Mouse (Mus musculus): ENCODE measurements around the gene Sox10. TPM values are rescaled to one million over a fixed set of nuclear protein-coding genes. Genes with fewer than 3 reads are reported as not detected.

The Sox10 gene
- total RNA-seq, 2 experiments from 2014 or later: 7.6 to 8.1 TPM

DNA sequence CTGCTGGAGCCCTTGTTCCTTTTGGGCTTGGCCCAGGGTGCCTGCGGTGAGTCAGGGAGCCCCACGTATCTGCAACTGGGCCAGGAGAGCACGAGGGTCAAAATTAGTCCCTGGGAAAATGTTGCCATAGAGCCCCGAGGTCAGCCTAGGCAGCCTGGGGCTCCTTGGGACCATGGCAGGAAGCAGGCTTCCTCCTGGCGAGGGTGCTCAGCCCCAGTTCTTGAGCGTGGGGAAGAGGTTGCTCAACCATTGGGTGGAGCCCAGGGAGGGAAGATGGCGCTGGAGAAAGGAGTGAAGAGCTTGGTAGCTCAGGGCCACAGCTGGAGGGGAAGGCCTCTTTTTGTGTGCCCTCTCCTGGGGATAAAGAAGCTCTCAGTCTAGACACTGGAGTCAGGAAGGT lies 2.7 kb downstream of the Sox10 start:
- no peak for DNase-seq

DNA sequence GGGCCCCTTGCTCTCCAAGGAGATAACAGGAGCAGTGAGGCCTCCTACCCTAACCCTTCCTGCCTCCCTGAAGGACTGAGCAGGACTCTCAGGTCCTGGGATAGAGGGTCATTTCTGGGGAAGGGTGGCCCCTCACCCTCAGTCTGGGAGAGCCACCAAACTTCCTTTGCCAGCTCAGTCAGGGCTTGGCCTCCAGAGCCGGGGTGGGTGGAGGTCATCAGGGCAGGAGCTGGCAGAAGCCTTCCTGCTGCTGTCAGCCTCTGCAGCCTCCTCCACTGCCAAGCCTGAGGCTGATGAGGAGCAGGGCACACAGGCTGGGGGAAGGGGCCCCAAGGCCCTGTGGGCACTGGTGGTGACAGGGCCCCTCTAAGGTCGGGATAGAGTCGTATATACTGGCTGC lies 9.5 kb downstream of the Sox10 start:
- DNase-seq: no peak

DNA sequence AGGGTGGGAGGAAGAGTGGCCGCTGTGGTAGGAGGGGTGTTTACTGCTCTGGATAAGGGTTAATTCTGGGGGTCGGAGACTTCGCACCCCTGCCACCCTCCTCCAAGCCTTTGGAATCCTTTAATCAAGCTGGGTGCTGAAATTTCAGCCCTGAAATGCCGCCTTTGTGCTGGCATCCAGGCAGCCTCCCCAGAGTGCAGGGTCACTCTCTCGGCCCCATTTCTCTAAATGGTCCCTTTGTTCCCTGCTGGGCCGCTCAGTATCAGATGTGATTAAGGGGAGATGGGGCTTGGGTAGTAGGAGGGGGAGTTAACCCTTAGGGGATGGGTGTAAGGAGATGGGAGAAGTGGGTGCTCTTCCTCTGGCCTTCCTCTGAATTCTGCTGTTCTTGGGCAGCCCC lies 12.3 kb downstream of the Sox10 start:
- DNase-seq: no peak

DNA sequence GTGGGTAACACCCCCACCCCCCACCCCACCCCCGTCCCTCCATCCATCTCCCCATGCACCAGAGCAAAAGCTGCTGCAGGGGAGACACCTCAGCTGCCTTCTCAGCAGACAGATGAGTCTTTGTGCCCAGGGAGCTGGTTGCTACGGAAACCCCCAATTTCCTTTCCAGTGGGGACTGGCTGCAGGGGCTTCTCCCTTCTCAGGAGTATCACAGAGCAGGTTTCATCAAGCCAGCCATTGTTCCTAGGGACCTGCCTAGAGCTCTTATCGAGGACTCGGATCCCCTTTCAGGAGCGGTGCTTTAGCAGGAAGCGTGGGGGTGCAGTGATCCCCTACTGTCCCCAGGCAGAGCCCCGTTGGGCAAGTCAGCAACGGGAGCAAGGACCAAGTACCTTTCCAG lies 13.2 kb downstream of the Sox10 start:
- no peak for DNase-seq

DNA sequence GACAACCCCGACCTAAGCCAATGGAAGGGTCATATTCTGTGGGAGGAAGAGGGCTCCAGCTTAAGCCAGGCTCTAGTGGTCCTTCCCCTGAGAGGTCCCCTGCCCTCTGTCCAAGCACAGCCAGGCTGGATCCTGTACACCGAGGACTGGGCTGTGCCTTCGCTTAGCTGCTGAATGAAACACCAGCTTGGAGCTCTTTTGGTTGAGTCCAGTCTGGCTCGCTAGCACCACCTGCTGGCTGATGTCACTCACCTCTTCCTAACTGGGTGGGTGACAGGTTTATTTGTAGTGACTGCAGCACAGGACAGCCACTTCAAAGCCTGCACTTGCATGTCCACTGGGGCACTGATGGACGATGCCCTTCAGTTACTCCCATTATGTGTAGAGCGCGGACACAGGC lies 16.5 kb downstream of the Sox10 start:
- DNase-seq: peak; percentile 93

DNA sequence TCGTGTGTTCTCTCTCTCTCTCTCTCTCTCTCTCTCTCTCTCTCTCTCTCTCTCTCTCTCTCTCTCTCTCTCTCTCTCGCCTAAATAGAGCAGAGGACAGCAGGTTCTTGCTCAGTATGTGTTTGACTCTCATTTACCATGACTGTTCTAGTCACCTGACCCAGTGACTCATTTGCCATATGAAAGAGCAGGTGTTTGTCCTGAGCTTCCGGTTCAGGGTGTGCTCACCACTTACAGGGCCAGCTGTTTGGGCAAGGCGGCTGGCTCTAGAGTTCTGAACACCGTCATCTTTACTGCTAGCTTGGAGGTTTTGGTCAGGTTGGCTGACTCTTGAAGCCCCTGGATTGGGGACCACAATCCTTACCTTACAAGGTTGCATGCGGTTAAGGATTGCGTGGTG lies 19.5 kb downstream of the Sox10 start:
- DNase-seq: no peak

DNA sequence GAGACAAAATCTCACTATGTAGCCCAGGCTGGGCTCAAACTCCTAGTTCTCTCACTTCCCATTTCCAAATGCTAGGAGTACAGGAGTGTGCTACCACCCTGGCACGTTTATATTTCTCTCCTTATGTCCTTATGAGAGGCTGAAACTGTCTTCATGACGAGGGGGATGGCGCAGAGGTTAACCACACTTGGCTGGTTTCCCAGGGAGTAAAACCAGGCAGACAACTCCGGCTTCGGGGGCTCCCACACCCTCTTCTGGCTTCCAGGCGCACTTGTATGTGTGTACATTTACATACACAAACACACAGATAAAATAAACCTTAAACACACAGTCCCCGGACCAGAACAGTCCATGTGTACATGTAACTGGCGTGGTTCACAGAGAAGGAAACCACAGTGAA lies 21.0 kb downstream of the Sox10 start:
- DNase-seq: no peak

DNA sequence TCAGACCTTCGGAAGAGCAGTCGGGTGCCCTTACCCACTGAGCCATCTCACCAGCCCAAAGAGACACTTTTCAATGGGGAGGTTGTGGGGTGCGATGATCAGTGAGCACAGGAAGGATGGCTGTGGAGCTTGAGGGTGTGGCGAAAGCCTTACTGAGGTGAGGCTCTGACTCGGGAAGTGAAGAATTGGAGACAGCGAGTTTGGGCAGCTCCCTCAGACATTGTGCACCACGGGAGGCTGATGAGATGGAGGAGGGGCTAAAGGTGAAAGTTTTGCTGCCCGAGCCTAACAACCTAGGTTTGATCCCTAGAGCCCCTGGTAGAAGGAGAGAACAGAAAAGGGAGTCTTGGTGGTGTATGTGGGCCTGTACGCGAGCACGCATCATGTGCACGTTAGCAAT lies 21.7 kb downstream of the Sox10 start:
- DNase-seq: no peak

DNA sequence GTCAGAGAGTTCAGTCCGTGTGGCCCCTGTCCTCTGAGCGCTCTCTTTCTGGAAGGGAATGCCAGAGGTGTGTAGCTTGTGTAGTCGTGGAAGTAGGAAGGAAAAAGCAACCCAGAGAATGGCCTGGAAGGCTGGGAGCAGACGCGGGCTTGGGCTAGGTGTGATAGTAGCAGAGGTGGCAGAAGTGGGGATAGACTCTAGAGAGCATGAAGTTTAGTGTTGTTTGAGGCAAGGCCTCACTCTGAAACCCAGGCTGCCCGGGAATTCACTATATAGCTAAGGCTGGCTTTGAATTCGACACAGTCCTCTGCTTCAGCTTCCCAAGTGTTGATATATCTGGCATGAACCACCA lies 23.5 kb downstream of the Sox10 start:
- DNase-seq: no peak

DNA sequence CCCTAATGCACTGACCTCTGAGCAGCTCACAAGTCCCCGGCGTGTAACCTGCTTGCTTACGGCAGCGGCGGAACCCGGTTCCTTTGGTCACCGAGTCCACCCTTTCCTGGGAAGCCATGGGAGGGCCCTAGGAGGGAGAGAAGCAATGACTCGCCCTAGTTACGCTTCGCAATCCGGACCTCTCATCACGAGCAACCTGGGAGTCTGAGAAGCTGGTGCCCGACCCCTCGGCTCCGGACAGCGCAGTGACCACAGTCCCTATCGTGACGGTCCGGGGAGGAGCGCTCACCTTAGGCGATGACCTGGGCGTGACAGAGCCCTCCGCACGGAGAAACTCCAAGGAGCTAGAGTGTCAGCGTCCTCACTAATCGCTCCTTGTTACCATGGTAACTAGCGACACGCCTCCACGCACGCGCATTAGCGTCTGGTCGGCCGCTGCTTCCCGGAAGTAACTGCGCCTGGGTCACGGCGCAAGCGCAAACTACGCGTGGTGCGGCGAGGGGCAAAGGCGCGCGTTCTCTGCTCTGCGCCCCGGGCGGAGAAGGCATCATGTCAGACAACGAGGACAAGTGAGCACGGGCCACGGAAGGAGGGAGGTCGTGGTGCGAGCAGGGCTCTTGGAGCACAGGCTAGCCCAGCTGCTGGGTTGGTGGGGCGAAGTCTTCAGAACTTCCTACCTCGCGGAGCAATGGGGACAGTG lies 24.0 kb downstream of the Sox10 start, which contains the start of the genes Polr2f and 1700088E04Rik:
Gene Polr2f (plus strand): TSS at position 144 of the 700 bp plus-strand sequence.
Gene 1700088E04Rik (minus strand): TSS at position 388 of the 700 bp plus-strand sequence.
- DNase-seq: peak; percentile 95

DNA sequence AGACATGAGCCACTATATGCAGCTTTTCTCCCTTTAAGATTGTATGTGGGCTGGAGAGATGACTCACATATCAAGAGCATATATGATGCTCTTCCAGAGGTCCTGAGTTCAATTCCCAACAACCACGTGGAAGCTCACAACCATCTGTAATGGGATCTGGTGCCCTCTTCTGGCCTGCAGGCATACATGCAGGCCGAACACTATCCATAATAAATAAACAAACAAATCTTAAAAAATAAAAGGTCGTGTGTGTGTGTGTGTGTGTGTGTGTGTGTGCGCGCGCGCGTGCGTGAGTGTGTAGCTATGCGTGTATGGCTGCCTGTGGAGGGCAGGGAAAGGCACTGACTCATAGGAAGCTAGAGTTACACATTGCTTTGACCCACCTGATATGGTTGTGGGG lies 25.4 kb downstream of the Sox10 start:
- DNase-seq: no peak

DNA sequence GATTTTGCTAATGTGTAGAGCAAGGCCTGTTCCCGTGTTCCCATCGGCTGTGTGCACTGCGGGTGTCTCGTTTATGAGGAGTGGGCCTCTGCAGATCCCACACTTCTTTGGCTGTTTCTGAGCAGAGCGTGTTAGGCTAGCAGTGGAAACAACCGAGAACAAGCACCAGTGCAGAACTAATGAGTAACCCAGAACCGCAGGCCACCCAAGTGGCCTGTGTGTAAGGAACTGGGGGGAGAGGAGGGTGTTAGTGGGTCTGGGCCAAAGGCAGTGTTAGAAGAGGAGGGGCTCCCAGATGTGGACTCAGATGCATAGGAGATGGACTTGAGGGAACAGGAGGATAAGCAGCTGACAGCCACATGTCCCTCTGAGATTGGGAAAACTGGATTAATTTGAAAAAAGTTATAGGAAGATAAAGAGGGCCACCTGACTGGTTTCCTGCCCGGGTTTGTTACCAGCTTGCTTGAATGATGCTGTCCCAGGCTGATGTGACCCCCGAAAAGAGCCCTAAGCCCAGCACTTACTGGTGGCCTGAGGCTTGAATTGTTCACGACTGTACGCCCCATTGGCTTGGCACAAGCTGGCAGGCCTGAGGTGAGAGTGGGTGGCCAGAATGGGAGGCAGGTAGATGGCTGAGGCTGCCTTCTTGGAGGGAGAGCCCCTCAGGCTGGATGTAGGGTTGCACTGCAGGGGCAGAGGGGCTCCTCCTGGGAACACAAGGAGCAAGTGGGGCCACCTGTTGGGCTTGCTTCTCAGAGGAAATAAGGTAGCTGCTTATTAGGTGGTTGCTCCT lies 29.1 kb downstream of the Sox10 start:
- no peak for DNase-seq

DNA sequence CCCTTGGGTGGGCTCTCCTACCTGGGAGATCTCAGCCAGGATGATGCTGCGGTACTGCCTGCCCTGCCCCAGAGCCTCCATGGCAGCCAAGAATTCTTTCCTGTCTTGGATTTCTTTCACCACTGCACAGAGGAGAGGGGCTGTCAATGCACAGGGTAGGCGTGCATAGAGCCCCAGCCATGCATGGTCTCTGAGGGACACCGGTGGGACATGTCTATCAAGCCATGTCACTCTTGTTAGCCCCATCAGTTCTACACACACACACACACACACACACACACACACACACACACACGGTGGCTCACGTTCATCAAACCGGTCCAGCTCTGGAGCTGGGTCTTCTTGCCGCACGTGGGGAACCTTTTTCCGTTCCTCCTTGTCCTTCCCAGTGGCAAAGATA lies 29.7 kb downstream of the Sox10 start:
- DNase-seq: no peak

DNA sequence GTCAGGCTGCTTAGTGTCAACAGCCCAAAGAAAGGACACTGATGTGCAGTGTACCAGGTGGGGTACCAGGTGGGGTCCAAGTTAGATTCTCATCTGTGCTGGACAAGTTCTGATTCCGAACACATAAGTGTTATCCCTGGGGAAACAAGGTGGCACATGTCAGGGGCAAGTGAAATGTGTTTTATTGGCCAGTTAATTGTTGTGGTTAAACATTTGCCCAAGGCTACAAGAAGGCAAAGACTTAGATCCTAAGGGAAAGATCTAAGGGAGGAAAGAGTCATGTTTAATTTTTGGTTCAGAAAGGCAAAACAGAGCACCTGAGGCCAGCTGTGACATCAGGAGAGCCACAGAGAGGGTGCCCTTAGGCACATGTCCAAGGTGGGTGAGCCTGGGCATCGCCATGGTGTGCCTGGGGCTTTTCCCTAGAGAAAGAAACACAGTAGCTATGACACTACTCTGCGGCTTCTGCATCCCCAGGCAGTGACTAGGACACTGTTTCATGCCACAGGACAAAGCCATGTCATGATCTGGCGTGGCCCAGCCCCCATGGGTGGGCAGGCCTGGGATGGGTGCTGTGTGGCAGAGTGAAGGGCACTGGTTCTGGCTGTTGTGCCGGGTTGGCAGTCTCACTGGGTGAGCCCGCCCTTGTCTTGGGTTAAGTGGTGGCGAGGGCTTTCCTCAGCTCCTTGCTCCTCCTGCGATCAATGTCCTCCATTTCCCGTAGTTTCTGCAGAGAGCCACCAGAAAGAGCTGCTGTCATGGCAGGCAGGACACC lies 30.4 kb downstream of the Sox10 start:
- no peak for DNase-seq

DNA sequence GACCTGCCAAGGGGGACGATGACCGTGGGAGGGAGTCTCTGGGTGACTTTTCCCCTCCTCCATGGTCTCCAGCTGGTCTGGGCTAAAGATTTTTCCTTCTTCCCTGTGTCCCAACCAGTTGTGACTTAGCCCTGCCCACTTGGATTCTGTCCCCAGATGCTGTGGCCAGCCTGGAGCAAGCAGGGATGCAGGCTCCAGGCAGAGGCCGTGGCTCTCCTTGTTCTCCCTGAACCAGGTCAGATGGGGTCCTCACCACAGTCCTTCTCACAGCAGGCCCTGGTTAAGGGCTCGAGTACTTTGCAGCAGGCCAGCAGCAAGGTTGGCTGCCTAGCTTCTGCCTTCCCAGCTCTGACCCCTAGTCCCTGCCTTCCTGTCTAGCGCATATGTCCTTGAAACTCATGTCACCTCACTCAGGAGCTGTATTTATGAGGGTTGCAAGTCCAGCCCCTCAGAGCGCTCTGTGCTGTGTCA lies 31.8 kb downstream of the Sox10 start:
- DNase-seq: peak; percentile 40

DNA sequence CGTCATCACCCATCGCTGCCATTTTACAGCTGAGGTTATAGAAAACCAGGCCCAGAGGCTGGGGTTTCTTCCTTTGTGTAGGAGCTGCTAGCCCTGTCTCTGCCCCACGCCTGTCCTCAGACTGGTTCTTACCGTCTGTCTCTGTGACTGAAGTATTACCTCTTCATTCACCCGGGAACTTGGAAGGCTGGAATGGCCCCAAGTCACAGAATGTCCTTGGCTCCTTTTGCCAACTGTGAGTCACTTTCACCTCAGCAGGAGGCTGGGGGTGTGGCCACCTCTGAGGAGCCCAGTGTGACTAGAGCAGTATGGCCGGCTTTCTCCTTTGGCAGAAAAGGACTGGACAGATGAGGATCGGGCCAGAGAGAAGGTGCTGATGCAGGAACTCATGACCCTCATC lies 33.6 kb downstream of the Sox10 start:
- no peak for DNase-seq

DNA sequence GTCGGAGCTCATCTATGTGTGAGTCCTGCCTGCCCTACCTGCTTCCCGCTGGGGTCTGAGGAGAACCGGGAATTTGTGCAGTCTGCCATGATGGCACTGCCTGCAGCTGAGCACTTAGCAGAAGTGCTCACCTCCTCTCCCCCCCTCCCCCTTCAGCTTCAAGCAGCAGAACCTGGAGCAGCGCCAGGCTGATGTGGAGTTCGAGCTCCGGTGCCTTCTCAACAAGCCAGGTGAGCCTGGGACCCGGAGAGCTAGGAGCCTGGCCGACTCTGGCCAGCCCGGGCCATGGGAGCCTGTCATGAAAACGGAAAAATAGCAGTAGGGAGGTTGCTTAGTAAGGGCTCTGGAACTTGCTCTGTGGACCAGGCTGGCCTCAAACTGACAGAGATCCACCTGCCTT lies 34.3 kb downstream of the Sox10 start:
- no peak for DNase-seq

DNA sequence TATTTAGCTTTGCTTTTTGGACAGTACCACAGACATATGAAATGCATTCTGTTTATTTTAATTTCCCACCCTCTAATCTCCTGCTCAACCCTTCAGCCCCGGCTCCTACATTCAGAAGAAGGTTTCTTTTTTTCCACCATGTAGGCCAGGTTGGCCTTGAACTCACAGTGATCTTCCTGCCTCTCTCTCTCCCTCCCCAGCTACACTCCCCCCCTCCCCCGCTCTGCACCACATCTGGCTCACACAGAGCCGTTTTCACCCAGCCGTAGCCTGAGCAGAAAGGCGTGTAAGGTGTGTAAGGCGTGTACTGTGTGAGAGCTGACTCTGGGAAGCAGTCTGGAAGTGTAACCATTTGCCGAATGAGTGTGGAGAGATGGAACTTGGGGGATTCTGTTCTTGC lies 35.7 kb downstream of the Sox10 start:
- DNase-seq: no peak

DNA sequence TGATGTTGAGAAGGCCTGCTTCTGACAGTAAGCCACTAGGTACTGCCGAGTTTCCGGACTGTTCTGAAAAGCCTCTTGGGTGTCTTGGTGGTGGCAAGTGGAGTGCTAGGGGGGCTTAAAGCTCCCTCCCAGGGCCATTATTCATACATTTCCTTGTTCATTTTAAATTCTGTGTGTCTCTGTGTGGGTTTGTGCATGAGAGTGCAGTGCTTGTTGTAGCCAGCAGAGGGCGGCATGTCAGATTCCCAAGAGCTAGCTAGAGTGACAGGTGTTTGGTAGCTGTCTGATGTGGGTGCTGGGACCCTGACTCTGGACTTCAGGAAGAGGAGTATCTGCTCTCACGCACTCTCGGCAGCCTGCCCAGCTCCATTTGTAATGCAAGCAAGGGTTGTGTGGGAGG lies 36.8 kb downstream of the Sox10 start:
- DNase-seq: no peak

DNA sequence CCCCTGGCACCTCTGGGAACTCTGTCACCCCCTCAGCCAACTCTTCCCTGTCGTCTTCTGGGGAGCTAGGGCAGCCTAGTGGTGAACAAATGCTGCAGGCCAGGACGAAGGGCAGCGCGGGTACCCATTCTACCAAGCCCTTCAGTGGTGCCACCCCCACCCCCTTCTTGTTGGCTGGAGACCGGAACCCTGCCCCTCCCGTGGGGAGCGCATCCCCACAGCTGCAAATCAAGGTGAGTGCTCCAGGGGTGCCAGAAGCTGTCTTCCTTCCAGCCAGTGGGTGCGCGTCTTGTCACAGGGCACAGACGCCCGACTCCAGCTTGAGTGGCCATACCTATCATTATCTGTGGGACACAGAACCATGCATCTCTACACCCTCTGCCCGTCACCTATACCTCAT lies 37.9 kb downstream of the Sox10 start:
- no peak for DNase-seq

DNA sequence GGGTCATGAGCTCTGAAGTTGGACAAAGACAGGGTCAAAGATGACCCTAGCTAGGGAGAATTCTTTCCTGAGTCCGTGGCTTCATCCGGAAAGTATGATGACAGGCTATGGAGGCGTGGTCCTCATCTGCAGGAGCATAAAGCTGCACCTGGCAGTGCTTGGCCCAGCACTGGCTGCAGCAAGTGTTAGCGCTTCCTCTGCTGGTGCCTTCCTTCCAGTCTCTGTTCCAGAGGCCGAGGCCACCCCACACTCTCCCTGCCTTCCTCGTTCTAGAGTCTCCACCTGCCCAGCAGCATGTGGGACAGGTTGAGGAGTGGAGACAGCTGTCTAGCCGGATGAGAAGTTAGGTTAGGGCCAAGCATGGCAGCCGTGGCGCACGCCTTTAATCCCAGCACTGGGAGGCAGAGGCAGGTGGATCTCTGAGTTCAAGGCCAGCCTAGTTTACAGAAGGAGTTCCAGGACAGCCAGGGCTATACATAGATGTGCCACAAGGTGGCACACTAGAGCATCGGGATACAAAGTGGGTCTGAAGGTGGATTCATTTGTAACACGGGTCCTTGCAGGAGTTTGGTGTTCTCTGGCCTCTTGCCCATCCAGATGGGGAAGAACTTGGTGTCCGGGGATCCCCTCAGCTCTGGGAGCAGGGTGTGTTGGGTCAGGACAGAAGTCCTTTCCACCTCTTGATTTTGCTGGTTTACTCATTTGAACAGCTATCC lies 38.7 kb downstream of the Sox10 start:
- DNase-seq: peak; percentile 50

DNA sequence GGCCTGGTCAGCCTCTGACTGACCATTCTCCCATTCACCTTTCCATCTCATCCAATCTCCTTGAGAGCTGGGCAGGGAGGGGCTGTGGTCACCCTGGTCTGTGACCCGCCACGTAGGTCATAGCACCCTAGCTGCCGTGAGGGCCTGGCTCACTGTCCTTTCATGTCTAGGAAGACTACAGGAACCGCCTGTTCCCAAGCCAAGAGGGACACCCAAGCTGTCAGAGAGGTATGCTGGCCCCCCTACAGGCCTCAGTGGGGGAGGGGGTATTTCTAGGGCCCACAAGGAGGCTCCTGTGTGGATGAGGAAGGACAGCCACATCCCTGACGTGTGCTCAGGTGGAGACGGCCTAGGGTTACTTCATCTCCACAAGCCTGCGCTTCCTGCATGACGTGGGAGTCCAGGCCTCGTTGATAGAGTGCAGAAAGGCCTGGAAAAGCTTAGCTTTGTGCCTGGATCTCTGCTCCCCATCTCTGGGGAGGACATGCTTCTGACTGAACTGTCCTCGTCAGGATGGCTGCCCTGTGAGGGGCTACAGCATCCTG lies 40.6 kb downstream of the Sox10 start:
- no peak for DNase-seq

Data from gastrocnemius, postnatal 10 days (tissue).